Mouse (Mus musculus) skeletal muscle tissue, adult 2 months (tissue): Measurements from ENCODE around the gene Rhox3e.
"Not testable (repeated sequence)": the region's sequence is repeated elsewhere in the genome, so short reads cannot be mapped to it uniquely, and the experiment has no call there.

ENCODE experiments used
- DNase-seq: peaks from one replicate; pipeline ENCODE4 v3.0.0-alpha.2; 2012; ENCODE audit warnings: low read depth, low spot score

The Rhox3e gene

GRCm38 (mm10) chrX:37541719-37542118 lies at the start of gene Rhox3e:
Gene Rhox3e, plus strand, starts transcription at chrX:37542019.
- not testable (repeated sequence) for DNase-seq

- DNase-seq: not testable (repeated sequence)
Observed at GRCm38 (mm10) chrX:37514059-37514458, 27.8 kb upstream of the Rhox3e start, which contains the start of gene Rhox4d. Gene Rhox4d, plus strand, starts transcription at chrX:37514359.

- DNase-seq: not testable (repeated sequence)
Observed at GRCm38 (mm10) chrX:37530152-37530551, 11.7 kb upstream of the Rhox3e start, which contains the start of gene Rhox2e. Gene Rhox2e, plus strand, starts transcription at chrX:37530452.

- not testable (repeated sequence) for DNase-seq
Observed at GRCm38 (mm10) chrX:37557112-37557511, 15.3 kb downstream of the Rhox3e start, which contains the start of gene Rhox4e. Gene Rhox4e, plus strand, starts transcription at chrX:37557412.

GRCm38 (mm10) chrX:37571105-37571504 lies 29.3 kb downstream of the Rhox3e start, which contains the start of gene Rhox2f:
Gene Rhox2f, plus strand, starts transcription at chrX:37571405.
- not testable (repeated sequence) for DNase-seq

- not testable (repeated sequence) for DNase-seq
Observed at GRCm38 (mm10) chrX:37572638-37573037, 30.8 kb downstream of the Rhox3e start.

GRCm38 (mm10) chrX:37580692-37581091 lies 38.9 kb downstream of the Rhox3e start, which contains the start of gene Rhox3f:
Gene Rhox3f, plus strand, starts transcription at chrX:37580992.
- DNase-seq: not testable (repeated sequence)
